Mouse (Mus musculus) lung, postnatal 0 days (tissue): ENCODE results near the gene Dhrs1.

Source experiments
- CTCF ChIP-seq: IDR thresholded peaks from 2 replicates; pipeline ENCODE4 v1.5.1; 2016; ENCODE audit warnings: antibody characterized with exemption, mild to moderate bottlenecking
- EP300 ChIP-seq: IDR thresholded peaks from 2 replicates; pipeline ENCODE4 v1.6.1; 2016; ENCODE audit warnings: antibody characterized with exemption, mild to moderate bottlenecking, control low read depth

- TF ChIP-seq CTCF (no peak), EP300 (no peak)
Measured at GRCm38 (mm10) chr14:55733889-55734288, 11.6 kb downstream of the Dhrs1 start.
